Mouse (Mus musculus): ENCODE measurements at regions not wholly inside any gene's neighbourhood (a gene's known extent, or its start where the extent isn't known, plus 50 kb on each side); places are given as distances from the start of the nearest gene placed in this dataset.

DNA sequence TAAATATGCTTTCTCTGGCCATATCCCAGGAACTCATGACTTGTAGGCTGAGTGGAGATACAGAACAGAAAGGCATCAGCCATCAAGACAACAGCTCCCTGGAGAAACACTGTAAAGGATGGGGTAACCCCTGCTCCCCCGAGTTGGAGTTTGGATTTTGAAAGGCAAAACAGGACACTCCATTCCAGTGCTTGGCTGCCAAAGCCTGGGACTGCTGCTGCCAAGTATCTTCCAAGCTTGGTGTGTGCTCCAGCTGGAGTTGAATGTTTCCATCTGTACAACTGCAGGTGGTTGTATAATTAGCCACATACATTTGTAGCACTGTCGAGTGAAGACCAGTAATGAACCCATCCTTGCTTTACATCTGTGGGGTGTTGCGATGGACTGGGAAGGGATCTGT, 62.1 kb downstream of the 4933412E24Rik start:
- Histone ChIP-seq H3K27ac (replicated peaks) (no peak overlapping the region), H3K4me1 (no peaks in the 10 kb centered on the region), H3K4me3 (replicated peaks) (no peak overlapping the region), H3K36me3 (no peaks in the 10 kb centered on the region), H3K4me2 (no peak overlapping the region), H3K9me3 (replicated peaks) (no peaks in the 10 kb centered on the region), H3K27me3 (replicated peaks) (no peaks in the 10 kb centered on the region), H3K9ac (replicated peaks) (no peak overlapping the region)
- peak; percentile 21; the same call in 1 of the 2 replicates for ATAC-seq (ENCODE audit: low FRiP score)
- 76% methylated on average over 3 of the region's 3 CpGs for WGBS

DNA sequence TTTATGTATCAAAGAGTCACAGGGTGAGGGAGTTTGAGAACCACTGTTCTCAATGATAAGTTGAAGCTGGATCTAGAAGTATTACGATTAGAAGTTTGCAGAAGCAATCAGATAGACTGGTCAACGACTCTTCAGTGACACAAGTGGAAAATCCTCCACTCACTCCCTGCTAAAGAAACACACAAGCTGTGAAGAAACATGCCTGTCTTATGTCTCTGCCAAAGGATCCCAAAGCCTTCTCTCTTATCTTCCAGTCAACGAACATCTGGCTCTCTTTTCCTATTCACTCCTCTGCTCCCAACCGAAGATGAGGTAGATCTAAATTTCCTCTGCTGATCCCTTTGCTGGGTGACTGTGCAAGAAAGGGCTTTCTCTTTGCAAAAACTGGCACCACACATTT, 62.6 kb downstream of the 4933412E24Rik start:
- Histone ChIP-seq H3K9ac (replicated peaks) (no peak overlapping the region), H3K9me3 (replicated peaks) (no peaks in the 10 kb centered on the region), H3K4me1 (no peaks in the 10 kb centered on the region), H3K4me3 (replicated peaks) (no peak overlapping the region), H3K36me3 (no peaks in the 10 kb centered on the region), H3K27ac (replicated peaks) (no peak overlapping the region), H3K27me3 (replicated peaks) (no peaks in the 10 kb centered on the region), H3K4me2 (no peak overlapping the region)
- no peak for ATAC-seq (ENCODE audit: low FRiP score)
- WGBS, result 76% methylated on average over 4 of the region's 4 CpGs

DNA sequence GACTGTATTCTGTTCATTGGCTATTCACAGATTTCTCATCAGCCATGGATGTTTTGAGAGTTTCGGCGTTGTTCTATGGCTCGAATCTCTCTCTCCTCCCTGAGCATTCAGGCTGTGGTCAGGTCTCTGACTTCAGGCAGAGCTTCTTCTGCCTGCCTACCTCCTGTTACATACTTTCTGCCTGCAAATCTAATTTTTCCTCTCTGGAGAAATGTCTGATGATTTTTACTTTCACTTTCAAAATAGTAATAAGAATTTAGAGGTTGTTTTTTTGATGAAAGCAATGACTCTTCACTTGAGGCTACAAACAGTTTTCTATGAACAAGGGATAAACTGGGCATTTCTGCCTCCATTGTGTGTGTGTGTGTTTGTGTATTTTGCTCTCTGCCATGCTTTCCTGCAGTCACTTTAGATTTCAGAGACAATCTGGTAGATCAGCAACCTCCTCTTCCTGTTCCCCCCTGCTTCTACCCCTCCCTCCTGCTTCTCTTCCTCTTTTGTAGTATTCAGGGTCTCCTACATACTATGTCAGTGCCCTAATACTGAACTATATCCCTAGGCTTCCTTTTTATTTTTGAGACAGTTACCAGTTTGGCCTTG, 65.7 kb downstream of the 4933412E24Rik start:
- Histone ChIP-seq H3K4me2 (no peak overlapping the region), H3K27ac (replicated peaks) (no peak overlapping the region), H3K27me3 (replicated peaks) (no peaks in the 10 kb centered on the region), H3K9ac (replicated peaks) (no peak overlapping the region), H3K36me3 (no peaks in the 10 kb centered on the region), H3K4me1 (no peaks in the 10 kb centered on the region), H3K9me3 (replicated peaks) (no peaks in the 10 kb centered on the region), H3K4me3 (replicated peaks) (no peak overlapping the region)
- 86% methylated on average over 3 of the region's 3 CpGs for WGBS
- no peak for ATAC-seq (ENCODE audit: low FRiP score)

DNA sequence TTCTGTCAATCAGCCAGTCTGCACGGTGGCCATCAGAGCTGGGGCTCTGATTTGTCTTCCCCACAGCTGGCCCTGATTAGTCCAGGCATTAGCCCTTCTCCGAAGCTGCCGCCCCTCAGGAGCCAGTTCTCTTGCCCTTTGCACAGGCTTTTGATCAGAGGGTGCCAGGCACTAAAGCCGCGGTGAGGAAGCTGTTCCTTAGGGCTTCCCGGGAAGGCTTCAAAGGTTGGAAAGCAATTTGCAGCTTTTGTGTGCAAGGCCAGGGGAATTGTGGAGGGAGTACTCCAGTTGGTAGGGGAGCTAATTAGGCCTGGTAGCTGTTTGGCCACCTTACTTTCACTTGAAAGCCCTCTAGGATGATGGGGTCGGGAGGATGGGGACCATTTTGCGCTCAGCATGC, 71.2 kb downstream of the 4933412E24Rik start:
- Histone ChIP-seq H3K27ac (replicated peaks) (no peak overlapping the region), H3K27me3 (replicated peaks) (no peaks in the 10 kb centered on the region), H3K36me3 (no peaks in the 10 kb centered on the region), H3K4me1 (peaks cover 5% of the 10 kb centered on the region; the same call in 1 of the 2 replicates), H3K9ac (replicated peaks) (no peak overlapping the region), H3K4me3 (replicated peaks) (no peak overlapping the region), H3K4me2 (no peak overlapping the region), H3K9me3 (replicated peaks) (no peaks in the 10 kb centered on the region)
- WGBS, result 3% methylated on average over 8 of the region's 8 CpGs
- no peak for ATAC-seq (ENCODE audit: low FRiP score)

DNA sequence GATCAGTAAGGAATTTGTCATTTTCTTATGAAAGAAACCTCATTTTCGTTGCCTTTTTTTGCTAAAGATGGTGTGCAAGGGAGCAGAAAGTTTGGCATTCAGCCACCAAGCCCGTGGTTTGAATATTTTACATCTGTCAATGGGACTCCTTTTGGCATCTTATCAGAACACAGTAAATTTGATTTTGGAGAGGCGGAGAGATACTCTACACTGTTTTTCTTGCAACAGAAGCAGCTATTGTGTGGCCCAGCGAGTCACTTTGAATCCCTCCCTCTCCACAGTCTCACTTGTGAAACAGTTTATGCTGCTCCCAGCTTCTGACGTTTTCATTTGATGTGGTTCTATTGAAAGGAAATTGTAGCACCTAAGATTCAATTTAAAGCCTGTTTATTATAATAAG, 79.9 kb downstream of the 4933412E24Rik start:
- WGBS, result 43% methylated on average over 5 of the region's 5 CpGs
- H3K36me3 ChIP-seq, result no peaks in the 10 kb centered on the region
- H3K27ac ChIP-seq (replicated peaks), result no peak overlapping the region
- no peak for ATAC-seq (ENCODE audit: low FRiP score)
- H3K27me3 ChIP-seq (replicated peaks), result no peaks in the 10 kb centered on the region
- no peak overlapping the region for H3K4me3 ChIP-seq (replicated peaks)
- no peak overlapping the region for H3K4me2 ChIP-seq
- peaks cover 7% of the 10 kb centered on the region for H3K4me1 ChIP-seq
- H3K9me3 ChIP-seq (replicated peaks), result no peaks in the 10 kb centered on the region
- no peak overlapping the region for H3K9ac ChIP-seq (replicated peaks)

DNA sequence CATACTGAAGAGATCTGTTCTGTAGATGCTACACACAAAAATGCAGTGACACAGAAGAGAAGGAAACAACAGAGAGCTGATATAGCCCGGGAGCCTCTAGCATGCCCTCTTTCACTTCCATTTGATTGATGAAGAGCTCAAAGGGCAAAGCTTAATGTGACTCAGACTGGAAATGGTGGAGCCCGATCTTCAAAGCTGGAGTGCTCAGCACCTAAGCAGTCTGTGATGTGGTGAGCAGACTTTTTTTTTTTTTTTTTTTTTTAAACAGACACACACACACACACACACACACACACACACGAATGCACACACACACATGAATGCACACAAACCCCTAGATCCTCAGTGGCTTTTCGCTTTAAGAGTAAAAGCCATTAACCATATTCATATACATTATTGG, 102.6 kb downstream of the 4933412E24Rik start:
- 57% methylated on average over 4 of the region's 4 CpGs for WGBS
- H3K27ac ChIP-seq (replicated peaks), result no peak overlapping the region

DNA sequence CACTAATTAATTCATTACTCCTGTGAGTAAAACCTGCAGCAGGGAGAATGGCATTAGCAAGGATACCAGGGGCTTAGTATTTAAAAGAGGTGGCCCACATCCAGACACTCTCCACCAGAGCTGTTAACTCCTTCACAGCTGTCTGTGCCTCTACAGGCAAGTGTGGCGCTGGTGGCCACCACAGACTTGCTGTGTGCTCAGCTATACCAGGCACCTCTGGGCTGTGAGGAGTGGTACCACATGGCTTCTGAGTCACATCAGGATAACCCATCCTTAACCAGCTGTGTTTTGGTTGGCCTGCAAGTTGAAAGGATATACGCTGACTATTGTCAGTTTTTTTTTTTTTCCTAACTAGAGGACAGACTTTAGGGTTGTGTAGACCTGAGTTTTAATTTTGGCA, 108.1 kb downstream of the 4933412E24Rik start:
- no peak for ATAC-seq (ENCODE audit: low FRiP score)
- Histone ChIP-seq H3K9ac (replicated peaks) (no peak overlapping the region), H3K4me3 (replicated peaks) (no peak overlapping the region), H3K36me3 (no peaks in the 10 kb centered on the region), H3K27ac (replicated peaks) (no peak overlapping the region), H3K4me1 (no peaks in the 10 kb centered on the region), H3K9me3 (replicated peaks) (no peaks in the 10 kb centered on the region), H3K4me2 (no peak overlapping the region), H3K27me3 (replicated peaks) (no peaks in the 10 kb centered on the region)
- 78% methylated on average over 2 of the region's 2 CpGs for whole genome bisulfite sequencing

More for the DNA sequence above, 102.6 kb downstream of the 4933412E24Rik start:
- no peaks in the 10 kb centered on the region for H3K36me3 ChIP-seq
- no peaks in the 10 kb centered on the region for H3K4me1 ChIP-seq
- H3K9me3 ChIP-seq (replicated peaks), result no peaks in the 10 kb centered on the region; the same call in 1 of the 2 replicates
- no peak overlapping the region for H3K4me2 ChIP-seq
- no peak for ATAC-seq (ENCODE audit: low FRiP score)
- no peaks in the 10 kb centered on the region for H3K27me3 ChIP-seq (replicated peaks)
- H3K9ac ChIP-seq (replicated peaks), result no peak overlapping the region
- H3K4me3 ChIP-seq (replicated peaks), result no peak overlapping the region

DNA sequence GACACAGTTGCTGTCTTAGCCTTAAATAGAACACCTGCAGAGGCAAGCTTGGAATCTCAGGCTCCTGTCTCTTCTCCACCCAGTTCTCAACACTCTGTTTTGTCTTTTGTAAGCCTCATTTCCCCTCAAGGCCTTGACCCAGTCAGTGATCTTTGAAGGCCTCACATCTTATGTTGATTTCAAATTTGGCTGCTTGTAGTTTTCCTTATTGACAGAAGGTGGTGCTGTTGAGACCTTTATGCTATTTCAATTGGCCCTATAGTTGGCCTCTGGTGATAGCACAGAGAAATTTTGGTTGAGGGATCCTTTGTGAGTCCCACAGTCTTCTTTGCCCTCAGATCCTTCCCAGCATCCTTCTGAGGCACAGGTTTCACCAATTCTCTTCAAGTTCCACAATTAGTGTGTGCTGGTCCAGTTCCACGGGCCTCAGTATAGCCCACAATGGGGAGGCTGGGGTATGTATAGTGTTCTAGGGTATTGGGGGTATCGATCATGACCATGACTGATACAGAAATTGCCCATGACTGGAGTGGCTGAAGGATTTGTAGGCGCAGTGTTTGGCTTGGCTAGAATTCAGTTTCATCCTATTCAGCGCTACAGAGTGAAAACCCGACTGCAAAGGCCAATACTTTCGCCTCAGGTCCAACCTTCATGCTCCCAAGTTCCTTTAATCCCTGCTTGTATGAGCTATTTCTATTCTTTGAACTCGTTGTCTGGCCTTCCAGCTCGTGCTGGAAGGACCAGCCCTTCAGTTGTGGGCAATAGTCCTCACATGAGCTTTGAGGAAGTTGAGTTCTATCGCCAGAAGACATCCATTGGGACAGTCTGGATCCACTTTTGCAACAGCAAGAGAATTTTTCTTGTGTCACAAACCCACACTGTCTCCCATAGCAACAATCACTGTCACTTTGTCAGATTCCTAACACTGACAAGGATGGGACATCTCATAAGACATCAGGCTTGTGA, 110.3 kb downstream of the 4933412E24Rik start:
- 82% methylated on average over 9 of the region's 9 CpGs for WGBS
- Histone ChIP-seq H3K4me1 (no peaks in the 10 kb centered on the region), H3K9ac (replicated peaks) (no peak overlapping the region), H3K4me2 (no peak overlapping the region), H3K4me3 (replicated peaks) (no peak overlapping the region), H3K36me3 (no peaks in the 10 kb centered on the region), H3K27me3 (replicated peaks) (no peaks in the 10 kb centered on the region), H3K27ac (replicated peaks) (no peak overlapping the region), H3K9me3 (replicated peaks) (no peaks in the 10 kb centered on the region)
- no peak for ATAC-seq (ENCODE audit: low FRiP score)

DNA sequence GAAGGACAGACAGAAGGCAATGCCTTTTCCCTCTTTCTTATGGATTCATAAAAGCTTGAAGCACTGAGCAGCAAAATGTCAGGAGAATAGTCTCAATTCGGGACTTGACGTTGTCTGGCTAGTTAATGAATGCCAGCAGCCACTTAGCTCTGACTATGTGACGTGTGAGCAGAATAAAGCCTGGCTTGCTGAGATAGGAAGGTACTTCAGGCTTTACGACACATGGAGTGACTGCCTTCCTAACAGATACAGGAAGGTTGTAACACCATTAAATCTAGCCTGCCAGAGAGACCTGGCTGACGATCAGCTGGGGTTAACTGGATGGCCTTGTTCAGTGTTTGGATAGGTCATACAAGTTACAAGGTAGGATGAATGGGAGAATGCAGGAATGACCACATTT, 111.7 kb downstream of the 4933412E24Rik start:
- H3K36me3 ChIP-seq, result no peaks in the 10 kb centered on the region
- no peaks in the 10 kb centered on the region for H3K27me3 ChIP-seq (replicated peaks)
- WGBS, result 30% methylated on average over 5 of the region's 5 CpGs
- no peak for ATAC-seq (ENCODE audit: low FRiP score)
- H3K4me2 ChIP-seq, result no peak overlapping the region
- no peak overlapping the region for H3K9ac ChIP-seq (replicated peaks)
- no peak overlapping the region for H3K27ac ChIP-seq (replicated peaks)
- no peaks in the 10 kb centered on the region for H3K9me3 ChIP-seq (replicated peaks)
- no peak overlapping the region for H3K4me3 ChIP-seq (replicated peaks)
- no peaks in the 10 kb centered on the region for H3K4me1 ChIP-seq

DNA sequence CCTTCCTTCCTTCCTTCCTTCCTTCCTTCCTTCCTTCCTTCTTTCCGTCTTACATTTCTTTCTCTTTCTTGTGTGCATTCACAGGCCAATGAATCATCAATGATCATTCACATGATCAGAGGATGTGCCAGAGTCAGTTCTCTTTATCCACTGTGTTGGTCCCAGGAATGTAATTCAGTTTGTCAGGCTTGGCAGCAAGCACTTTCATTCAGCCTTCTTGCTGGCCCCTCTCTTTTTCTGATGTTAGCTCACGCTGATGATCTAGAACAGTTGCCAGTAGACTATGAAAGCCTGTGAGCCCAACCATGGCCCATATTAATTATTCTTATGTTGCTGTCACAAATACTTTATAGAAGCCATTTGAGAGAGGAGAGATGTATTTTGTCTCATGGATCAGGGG, 127.4 kb downstream of the 4933412E24Rik start:
- Histone ChIP-seq H3K4me3 (replicated peaks) (no peak overlapping the region), H3K9me3 (replicated peaks) (no peaks in the 10 kb centered on the region), H3K4me2 (no peak overlapping the region), H3K9ac (replicated peaks) (no peak overlapping the region), H3K27me3 (replicated peaks) (no peaks in the 10 kb centered on the region), H3K27ac (replicated peaks) (no peak overlapping the region), H3K36me3 (no peaks in the 10 kb centered on the region), H3K4me1 (no peaks in the 10 kb centered on the region)
- ATAC-seq (ENCODE audit: low FRiP score), result no peak
- WGBS, result 80% methylated on average over 2 of the region's 2 CpGs

DNA sequence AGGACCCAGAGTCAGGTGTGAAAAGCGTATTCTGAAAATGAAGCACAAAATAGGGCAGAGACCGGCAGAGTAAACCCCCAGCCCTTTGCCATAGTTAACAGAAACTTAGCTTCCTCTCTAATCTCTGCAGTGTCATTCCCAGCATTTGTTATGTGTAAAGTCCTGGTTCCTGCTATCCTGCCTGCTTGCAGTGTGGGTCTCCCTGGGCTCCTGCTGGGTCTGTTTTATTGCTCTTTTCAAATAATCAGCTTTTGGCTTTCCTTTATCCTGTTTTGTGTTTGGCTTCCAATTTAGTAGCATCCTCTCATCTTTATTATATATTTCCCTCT, 128.3 kb downstream of the 4933412E24Rik start:
- Histone ChIP-seq H3K4me1 (no peaks in the 10 kb centered on the region), H3K36me3 (no peaks in the 10 kb centered on the region), H3K4me2 (no peak overlapping the region), H3K9me3 (replicated peaks) (no peaks in the 10 kb centered on the region), H3K9ac (replicated peaks) (no peak overlapping the region), H3K4me3 (replicated peaks) (no peak overlapping the region), H3K27ac (replicated peaks) (no peak overlapping the region), H3K27me3 (replicated peaks) (no peaks in the 10 kb centered on the region)
- 26% methylated on average over 2 of the region's 2 CpGs for WGBS
- no peak for ATAC-seq (ENCODE audit: low FRiP score)

DNA sequence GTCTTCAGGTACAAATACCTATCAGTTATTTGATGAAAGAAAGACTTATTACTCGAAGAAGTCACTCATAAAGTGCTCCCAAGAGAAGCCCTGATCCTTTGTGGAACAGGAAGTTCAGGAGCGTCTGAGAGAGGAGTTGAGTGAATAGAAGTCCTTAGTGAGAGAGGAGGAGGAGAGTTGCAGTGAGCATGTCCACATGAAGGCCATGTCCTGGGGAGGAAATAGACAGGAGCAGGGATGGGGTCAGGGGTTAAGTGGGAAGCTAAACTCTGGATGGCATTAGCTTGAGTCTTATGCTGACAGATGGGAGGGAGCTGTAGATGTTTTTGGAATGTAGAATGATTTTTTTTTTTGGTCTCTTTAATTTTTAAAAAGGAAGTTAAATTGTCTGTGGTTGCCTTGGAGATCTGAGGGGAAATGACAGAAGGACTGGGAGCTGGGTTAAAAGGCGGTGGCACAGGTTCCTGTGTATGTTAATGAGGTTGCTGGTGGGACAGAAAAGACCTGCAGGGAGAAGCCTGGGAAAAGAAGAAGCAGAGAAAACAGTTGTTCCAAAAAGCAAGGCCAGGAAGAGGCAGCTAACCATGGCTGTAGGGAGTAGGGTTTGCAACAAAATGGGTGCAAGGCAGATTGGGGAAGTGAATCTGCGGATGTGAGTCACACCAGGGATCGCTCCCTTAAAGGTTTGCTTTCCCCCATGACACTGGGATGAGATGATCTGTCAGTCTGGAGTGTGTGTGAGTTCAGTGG, 128.9 kb downstream of the 4933412E24Rik start:
- H3K27ac ChIP-seq (replicated peaks), result no peak overlapping the region
- H3K27me3 ChIP-seq (replicated peaks), result no peaks in the 10 kb centered on the region
- no peaks in the 10 kb centered on the region for H3K4me1 ChIP-seq
- H3K9me3 ChIP-seq (replicated peaks), result no peaks in the 10 kb centered on the region
- H3K36me3 ChIP-seq, result no peaks in the 10 kb centered on the region
- 54% methylated on average over 5 of the region's 5 CpGs for WGBS
- no peak overlapping the region for H3K4me3 ChIP-seq (replicated peaks)
- H3K9ac ChIP-seq (replicated peaks), result no peak overlapping the region
- ATAC-seq (ENCODE audit: low FRiP score), result no peak
- H3K4me2 ChIP-seq, result no peak overlapping the region
